Mouse (Mus musculus): ENCODE results near the gene Gm7879.

Gene Gm7879

DNA sequence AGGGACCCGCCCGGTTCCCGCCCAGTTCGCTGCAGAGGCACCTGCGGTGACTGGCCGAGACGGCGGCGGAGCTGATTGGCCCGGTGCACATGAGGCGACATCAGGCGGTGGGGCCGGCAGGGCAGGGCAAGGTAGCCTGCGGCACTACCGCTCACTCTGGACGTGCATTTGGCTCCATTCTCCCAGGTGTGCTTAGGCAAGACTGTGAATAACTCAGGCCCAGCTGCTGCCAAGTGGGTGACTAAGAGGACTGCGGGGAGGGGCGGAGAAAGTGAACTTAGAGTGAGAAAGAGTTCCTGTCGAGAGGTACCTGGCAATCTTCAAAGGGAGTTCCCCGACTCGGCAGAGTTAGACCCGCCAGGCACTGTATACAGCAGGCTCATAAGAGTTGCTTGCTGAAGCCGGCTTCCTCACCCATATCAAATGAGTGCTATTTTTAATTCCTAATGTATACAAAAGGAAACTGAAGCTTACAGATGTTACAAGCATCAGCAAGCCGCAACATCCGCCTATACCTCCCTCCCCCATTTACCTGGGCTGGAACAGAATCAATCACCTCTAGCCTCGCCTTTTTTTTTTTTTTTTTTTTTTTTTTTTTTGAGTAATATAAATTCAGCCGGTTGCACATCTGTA is 35.3 kb downstream of the Gm7879 start:
- in situ Hi-C loops (cut with MboI), result no loop called here

DNA sequence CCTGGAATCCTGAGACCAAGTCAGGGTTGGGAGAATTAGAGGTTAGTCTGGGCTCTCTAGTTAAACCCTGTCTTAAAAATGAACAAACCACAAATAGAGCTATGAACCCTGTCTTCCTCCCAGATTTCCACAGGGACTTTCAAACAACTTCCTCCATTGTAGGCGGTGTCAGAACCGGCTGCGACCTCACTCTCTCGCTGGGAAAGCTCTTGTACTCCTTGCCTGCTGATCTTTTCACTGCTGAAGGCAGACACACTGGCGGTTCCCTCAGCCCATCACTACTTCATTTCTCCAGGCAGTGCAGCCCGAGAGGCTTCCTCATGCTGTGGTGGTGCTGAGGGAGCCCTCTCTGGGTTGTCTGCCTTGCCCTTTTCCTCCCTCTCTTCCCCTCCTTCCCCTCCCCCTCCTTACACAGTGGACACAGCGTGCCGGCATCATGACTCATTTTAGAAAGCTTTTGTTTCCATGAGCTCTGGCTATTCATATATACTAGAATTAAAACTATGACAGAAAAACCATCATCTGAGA is 35.9 kb downstream of the Gm7879 start:
- in situ Hi-C loops (cut with MboI), result no loop called here

DNA sequence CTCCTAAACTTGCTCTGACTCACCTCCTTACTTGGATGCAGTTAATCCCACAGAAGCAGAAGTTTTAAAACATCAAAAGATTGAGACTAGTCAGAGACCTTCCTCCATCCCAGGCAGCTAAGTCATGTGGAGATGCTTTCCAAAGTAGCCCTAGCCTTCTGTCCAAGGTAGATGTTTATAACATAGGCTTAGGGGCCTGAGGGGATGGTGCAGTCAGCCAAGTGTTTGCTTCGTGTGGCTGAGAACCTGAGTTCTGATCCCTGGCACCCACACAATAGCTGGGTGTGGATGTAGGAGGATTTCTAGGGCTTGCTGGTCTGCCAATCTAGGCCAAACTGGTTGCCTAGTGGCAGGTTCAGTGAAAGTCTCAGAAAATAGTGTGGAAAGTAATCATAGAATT is 40.3 kb downstream of the Gm7879 start:
- in situ Hi-C loops (cut with MboI), result no loop called here

DNA sequence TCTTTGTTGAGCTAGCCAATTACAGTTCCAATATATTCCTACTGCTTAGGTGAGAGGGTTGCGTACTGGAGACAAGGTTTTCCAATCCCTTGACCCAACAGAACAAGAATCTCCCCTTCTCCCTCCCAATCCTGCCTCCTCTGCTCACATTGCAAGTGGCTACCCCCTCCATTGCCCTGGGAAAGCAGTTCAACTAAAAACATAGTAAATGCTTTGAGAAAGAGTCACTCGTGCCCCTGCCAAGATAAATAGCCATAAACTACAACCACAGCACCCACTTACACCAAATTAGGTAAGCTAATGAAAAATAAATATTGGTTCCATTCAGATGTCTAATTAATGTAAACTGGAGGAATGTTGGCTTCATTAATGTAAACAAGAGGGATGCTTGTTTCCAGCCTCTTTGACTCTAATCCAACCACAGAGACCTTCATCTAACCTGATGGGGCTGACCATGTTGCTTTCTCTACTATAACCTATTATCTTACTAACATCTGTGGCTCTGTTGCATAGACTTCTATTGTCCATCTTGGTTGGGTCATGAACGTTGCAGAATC is 47.0 kb downstream of the Gm7879 start:
- in situ Hi-C loops (cut with MboI), result no loop called here

- in situ Hi-C loops (cut with MboI), result no loop called here
Observed at GRCm38 (mm10) chr5:43961056-43961455, 48.1 kb downstream of the Gm7879 start.

All from mature B cell (primary cell).